Mouse (Mus musculus) natural killer cell, adult 2 months (primary cell): ENCODE measurements at regions not wholly inside any gene's neighbourhood (a gene's known extent, or its start where the extent isn't known, plus 50 kb on each side); places are given as distances from the start of the nearest gene placed in this dataset.

Source experiments
- DNase-seq, 2 experiments: peaks; one replicate each; pipeline ENCODE4 v3.0.0; 2022; ENCODE audit warnings: low spot score in 2 of 2

DNA sequence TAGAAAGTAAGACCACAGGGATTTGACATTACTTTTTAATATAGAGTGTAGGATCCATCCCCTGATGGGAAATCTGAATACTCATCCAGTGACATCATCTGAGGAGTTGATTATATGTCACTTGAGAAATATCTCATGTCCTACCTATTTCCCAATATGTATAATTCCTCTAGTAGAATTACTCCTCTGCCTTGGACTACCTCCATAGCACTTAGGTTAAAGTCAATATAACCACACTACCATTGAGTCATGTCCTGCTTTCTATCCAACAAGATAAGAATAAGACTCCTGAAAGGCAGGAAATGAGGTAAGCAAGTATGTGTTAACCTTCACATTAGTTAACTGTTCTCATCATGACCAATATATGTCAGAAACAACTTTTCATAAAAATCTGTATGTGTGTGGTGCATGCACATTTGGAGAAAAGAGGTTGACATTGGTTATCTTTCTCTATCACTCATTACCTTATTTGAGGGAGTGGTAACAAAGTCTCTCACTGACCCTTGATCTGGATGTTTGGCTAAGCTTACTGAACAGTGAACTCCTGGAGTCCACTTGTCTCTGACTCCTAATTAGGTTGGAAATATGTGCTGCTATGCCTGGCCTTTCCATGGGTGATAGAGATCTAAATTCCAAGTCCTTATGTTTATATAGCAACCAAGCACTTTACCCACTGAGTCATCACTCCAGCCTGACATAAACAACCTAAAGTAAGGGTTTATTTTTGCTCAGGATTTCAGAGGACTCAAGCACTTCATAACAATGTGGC, 292.0 kb upstream of the Pitrm1 start:
- no peak for DNase-seq

- no peak for DNase-seq
Measured at GRCm38 (mm10) chr13:6258456-6258855, 289.5 kb upstream of the Pitrm1 start.

GRCm38 (mm10) chr13:6260321-6260865, 287.6 kb upstream of the Pitrm1 start:
- DNase-seq = no peak

DNA sequence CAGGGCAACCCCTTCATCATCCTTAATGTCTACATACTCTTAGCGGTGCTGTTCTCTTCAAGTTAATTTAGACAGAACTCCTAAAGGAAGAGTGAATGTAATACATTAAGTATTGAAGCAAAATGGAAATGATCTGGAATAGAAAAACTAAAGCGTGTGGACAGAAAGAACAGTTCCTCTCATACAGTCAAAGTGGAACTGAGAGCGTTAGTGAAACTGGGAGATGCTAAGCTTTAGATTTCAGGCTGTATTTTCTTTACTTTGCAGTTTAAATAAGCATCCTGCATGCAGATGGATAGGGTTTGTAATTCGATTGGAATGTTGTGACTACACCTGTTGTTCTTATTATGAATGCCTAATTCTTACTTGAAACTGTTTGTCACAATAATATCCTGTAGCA, 286.5 kb upstream of the Pitrm1 start:
- DNase-seq = no peak

GRCm38 (mm10) chr13:6270546-6270945, 277.4 kb upstream of the Pitrm1 start:
- DNase-seq = no peak

GRCm38 (mm10) chr13:6272932-6273331, 275.0 kb upstream of the Pitrm1 start:
- no peak for DNase-seq

GRCm38 (mm10) chr13:6280073-6280472, 267.9 kb upstream of the Pitrm1 start:
- no peak for DNase-seq

DNA sequence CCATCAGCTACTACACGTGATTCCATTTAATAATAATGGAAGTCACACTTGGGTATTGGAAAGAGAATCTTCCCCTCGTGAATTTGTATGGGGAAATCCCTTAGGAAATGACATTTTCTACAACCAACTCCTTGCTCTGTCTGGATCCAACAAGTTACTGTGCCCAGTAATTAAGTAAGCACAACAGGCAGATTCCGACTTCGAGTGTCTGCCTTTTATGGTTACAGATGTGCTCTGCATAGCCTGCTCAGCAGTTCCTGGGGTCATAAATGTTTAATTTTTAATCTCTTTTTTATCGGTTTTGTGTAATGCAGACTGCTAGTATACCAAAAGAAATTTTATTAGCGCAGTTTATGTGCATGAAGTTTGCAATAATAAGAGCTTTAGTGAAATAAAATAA, 259.8 kb upstream of the Pitrm1 start:
- no peak for DNase-seq

DNA sequence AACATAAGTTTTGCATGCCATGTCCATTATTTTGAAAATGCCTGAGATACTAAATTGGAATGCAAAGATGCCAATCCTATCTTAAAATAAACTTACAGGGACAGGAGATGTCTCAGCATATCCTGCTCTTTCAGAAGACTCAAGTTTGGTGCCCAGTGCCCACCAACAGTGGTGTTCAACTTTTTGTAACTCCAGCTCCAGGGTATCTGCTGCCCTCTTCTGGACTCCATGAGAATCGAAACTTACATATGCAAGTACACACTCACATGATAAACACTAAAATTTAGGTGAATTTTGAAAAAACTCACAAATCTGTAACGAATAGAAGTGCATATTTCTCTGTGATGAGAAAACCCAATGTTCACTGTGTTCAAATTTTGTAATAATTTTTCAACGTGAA, 255.9 kb upstream of the Pitrm1 start:
- DNase-seq = no peak

DNA sequence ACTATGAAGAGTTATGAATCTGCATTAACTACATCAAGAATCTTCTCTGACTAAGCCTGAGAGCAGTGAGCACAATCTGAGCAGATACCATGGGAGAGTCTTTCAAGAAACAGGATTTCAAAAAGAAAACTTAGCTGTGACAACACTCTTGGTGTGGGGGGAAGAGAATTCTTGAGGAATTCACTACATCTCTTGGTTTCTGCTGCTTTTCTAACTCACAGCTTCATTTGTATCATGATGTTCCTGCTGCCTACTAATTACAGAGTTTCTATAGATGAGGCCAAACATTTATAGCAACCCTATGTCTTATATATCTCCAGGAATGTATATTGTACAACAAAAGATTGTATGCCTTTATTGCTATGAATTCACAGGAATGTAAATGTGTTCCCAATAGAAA, 242.2 kb upstream of the Pitrm1 start:
- DNase-seq = no peak

DNA sequence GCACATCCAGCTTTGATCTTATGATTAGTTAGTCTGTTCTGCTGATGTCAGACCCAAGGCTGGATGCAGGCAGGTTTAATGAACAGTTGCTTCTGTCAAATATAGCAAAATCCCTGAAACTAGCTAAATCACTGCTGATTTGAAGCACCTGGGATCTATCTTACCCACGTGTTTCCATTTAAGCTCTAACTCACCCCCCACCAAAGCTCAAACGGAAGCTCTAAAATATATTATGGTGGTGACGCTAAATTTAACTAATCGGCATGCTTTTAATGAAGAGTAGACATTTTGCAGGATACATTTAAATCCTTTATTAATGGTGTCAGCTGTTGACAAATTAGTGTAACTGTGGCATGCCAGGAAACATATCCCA, 241.3 kb upstream of the Pitrm1 start:
- DNase-seq = no peak

- DNase-seq = no peak
Measured at GRCm38 (mm10) chr13:6306989-6307917, 240.7 kb upstream of the Pitrm1 start.

GRCm38 (mm10) chr13:6316201-6316600, 231.7 kb upstream of the Pitrm1 start:
- no peak for DNase-seq

DNA sequence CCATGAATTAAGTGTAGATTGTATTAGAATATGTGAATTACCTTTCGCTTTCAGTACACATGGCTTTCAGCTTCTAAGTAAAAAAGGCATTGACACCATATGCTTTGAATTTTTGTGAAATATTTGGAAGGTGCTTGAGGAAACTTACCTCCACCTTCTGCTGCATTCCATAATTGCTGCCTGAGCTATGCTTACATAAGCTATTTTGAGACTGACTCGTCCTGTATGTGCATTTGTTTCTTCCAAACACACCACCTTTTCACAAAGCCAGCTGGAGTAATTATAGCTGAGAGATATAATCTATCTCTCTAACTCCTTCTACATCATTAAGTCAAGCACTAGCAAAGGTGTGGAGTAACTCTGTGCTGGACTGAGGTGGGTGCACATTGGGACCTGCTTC, 224.0 kb upstream of the Pitrm1 start:
- no peak for DNase-seq

DNA sequence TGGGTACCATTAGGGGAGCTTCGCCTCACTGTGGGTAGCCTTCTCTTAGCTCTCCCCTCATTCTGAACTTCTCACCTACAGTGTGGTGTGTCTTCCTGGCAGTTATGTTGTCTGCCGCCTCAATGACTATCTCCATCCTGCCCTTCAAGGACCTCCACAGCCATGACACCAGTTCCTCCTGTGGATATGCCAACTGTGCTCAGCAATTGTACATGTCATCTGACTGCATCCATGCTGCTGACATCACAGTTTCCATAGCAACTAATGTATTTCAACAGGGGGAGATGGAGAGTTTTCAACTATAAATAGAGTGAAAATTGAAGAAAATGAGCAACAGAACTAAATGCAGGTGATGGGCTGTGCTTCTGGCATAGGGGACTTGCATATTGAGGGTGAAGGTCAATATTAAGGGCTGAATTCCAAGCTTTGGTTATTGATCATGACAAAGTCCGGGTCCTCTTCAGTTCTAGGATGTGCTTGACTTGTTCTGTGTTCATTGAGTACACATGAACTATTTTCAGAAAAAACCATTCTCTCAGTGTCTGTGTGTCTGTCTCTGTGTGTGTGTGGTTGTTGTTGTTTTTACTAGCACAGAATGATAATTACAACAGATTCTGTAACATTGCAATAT, 217.5 kb upstream of the Pitrm1 start:
- no peak for DNase-seq

- no peak for DNase-seq
Measured at GRCm38 (mm10) chr13:6340157-6340556, 207.8 kb upstream of the Pitrm1 start.

GRCm38 (mm10) chr13:6341102-6341737, 206.7 kb upstream of the Pitrm1 start:
- DNase-seq = no peak

DNA sequence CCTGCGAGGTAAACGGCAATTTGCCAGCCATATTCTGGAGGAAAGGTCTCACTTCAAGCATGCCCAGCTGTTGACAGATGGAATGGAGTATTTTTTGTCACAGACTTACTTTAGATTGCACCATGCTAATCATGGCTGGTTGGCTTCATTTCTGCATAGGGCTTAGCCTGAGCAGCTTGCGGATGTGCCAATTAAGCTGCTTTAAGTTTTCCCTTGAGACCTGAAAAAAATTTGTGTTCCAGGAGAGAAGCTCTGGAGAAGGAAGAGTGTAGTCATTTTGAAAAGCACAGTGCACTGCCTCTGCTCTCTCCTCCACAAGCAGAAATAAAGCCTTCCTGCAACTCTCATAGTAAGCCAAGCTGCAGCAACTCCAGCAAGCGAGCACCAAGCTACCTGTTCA, 182.8 kb upstream of the Pitrm1 start:
- no peak for DNase-seq

DNA sequence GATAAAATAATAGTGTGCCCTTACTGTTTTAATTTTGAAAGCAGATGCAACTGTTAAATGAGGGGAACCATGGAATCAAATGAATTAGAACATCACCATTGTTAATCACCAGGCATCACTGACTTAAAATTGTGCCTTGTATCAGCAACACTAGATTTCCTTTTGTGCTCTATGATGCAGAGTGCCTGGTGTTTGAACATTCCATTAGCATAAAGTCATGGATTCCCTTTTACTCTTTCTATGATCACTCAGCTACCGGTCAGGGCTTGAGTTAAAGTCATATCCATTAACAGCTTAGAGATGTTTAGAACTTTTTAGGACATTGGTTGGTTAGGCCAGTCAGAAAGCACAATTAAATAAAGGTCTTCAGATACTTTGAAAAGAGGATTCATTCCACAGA, 180.3 kb upstream of the Pitrm1 start:
- no peak for DNase-seq

DNA sequence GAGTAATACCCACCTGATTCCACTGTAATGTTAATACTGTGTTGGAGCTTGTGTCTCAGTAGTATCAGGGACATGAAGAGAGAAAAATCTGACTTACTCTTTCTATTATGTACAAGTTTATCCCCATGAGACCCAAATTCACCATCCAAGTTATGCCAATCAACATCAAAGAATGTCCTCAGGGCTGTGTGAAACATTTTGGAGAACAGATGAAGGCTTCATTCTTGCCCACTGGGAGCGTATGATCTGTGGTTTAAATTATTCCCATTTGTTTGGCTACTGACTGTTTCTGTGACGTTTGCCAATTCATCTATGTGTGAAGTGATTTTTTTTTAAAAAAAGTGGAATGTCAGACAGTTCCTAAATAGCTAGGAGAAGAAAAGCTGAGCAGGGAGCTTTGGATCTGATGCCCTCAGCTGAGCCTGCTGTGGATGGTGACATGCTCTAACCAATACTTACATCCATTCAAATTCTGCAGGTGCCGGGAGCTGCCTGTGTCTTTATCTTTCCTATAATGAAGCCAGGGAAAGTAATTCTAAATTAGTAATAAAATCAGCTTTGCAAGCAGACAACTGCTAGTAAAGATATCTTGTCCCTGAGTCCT, 173.3 kb upstream of the Pitrm1 start:
- no peak for DNase-seq

DNA sequence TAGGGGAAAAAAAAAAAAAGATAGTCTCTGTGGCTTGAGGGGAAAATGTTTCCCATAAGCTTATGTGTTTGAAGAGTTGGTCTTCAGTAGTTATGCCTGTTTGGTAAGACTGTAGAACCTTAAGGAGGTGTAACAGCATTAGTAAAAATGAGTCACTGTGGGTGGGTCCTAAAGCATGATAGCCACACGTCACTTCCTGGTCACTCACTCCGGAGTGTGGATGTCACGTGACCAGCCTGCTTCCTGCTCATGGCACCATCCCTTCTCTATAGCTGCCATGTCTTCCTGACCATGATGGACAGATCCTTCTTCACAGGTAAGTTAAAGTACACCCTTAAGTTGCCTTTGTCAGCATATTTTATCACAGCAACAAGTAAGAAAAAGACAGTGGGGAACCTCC, 170.0 kb upstream of the Pitrm1 start:
- DNase-seq = no peak
